Mouse (Mus musculus) MEL (cell line): ENCODE data around the gene Rpl35. TPM values are rescaled to one million over a fixed set of nuclear protein-coding genes. Genes with fewer than 3 reads are reported as not detected.
A peak's percentile ranks its signal among the peaks of the same experiment; 100 is the strongest.

ENCODE experiments used
- DNase-seq: peaks from one replicate; pipeline ENCODE4 v3.0.0; 2011; ENCODE audit warnings: low read depth, low spot score
- H3K27ac ChIP-seq: 2 replicates; pipeline ENCODE4 v1.5.1; 2012; ENCODE audit warnings: low read depth, mild to moderate bottlenecking, control low read depth, low read length, moderate library complexity; ENCODE audit not compliant: control insufficient read depth
- H3K27me3 ChIP-seq, 2 experiments: fragments of 150-350 bp in 1 of 2; sonication (generic) in 1 of 2; 2 replicates each; pipeline ENCODE4 v1.6.1; 2012; ENCODE audit warnings: low read length in 2 of 2, mild to moderate bottlenecking in 2 of 2, improper control_type of control experiment in 1 of 2, moderate library complexity in 1 of 2; ENCODE audit not compliant: insufficient read depth in 2 of 2, control insufficient read depth in 1 of 2
- H3K36me3 ChIP-seq, 2 experiments: 2 replicates each; pipeline ENCODE4 v1.6.1; 2012 to 2014; ENCODE audit warnings: low read length in 2 of 2, improper control_type of control experiment in 1 of 2, inconsistent platforms in 1 of 2, mild to moderate bottlenecking in 1 of 2; ENCODE audit not compliant: insufficient read depth in 2 of 2, control insufficient read depth in 1 of 2
- H3K4me1 ChIP-seq, 2 experiments: fragments of 150-350 bp in 1 of 2; sonication (generic) in 1 of 2; 2 replicates each; pipeline ENCODE4 v1.6.1; 2012; ENCODE audit warnings: low read length in 2 of 2, improper control_type of control experiment in 1 of 2, mild to moderate bottlenecking in 1 of 2; ENCODE audit not compliant: insufficient read depth in 2 of 2, control insufficient read depth in 1 of 2
- H3K4me3 ChIP-seq, 2 experiments: fragments of 150-350 bp in 1 of 2; sonication (generic) in 1 of 2; 2 replicates each; pipeline ENCODE4 v1.5.1; 2012; ENCODE audit warnings: low read depth in 2 of 2, low read length in 2 of 2, mild to moderate bottlenecking in 2 of 2, moderate library complexity in 2 of 2, control low read depth in 1 of 2, improper control_type of control experiment in 1 of 2; ENCODE audit not compliant: control insufficient read depth in 1 of 2, insufficient read depth in 1 of 2
- H3K79me2 ChIP-seq: 2 replicates; pipeline ENCODE4 v1.6.1; 2012; ENCODE audit warnings: mild to moderate bottlenecking, low read length, moderate library complexity; ENCODE audit not compliant: control insufficient read depth, poor library complexity, insufficient read depth
- H3K9ac ChIP-seq: 2 replicates; pipeline ENCODE4 v1.6.1; 2012; ENCODE audit warnings: low read depth, mild to moderate bottlenecking, control low read depth, low read length, moderate library complexity; ENCODE audit not compliant: control insufficient read depth, poor library complexity, severe bottlenecking
- H3K9me3 ChIP-seq: fragments of 150-350 bp; sonication (generic); replicated peaks from 2 replicates; pipeline ENCODE4 v1.6.1; 2012; ENCODE audit warnings: mild to moderate bottlenecking, low read length, improper control_type of control experiment, moderate library complexity; ENCODE audit not compliant: insufficient read depth
- CHD2 ChIP-seq: IDR thresholded peaks from 2 replicates; pipeline ENCODE4 v1.6.1; 2011; ENCODE audit warnings: low read length, improper control_type of control experiment
- CTCF ChIP-seq, 3 experiments: IDR thresholded peaks in 2 of 3; conservative IDR thresholded peaks in 1 of 3; 2 replicates each; pipeline ENCODE4 v1.5.1; 2011 to 2012; ENCODE audit warnings: low read length in 3 of 3, low read depth in 2 of 3, mild to moderate bottlenecking in 2 of 3, improper control_type of control experiment in 1 of 3, inconsistent platforms in 1 of 3, mixed read lengths in 1 of 3, moderate library complexity in 1 of 3; ENCODE audit not compliant: control insufficient read depth in 1 of 3, insufficient read depth in 1 of 3, poor library complexity in 1 of 3, severe bottlenecking in 1 of 3
- EP300 ChIP-seq, 2 experiments: IDR thresholded peaks; 2 replicates each; pipeline ENCODE4 v1.6.1; 2011; ENCODE audit warnings: improper control_type of control experiment in 2 of 2, low read length in 2 of 2, low read depth in 1 of 2, mild to moderate bottlenecking in 1 of 2
- ETS1 ChIP-seq: IDR thresholded peaks from 2 replicates; pipeline ENCODE4 v1.6.1; 2012; ENCODE audit warnings: low read depth, mild to moderate bottlenecking, inconsistent platforms, low read length, improper control_type of control experiment, moderate library complexity
- GABPA ChIP-seq: IDR thresholded peaks from 2 replicates; pipeline ENCODE4 v1.6.1; 2012; ENCODE audit warnings: low read depth, mild to moderate bottlenecking, inconsistent platforms, low read length, improper control_type of control experiment, moderate library complexity
- GATA1 ChIP-seq: IDR thresholded peaks from 2 replicates; pipeline ENCODE4 v1.6.1; 2011; ENCODE audit warnings: low read depth, low read length, improper control_type of control experiment
- HCFC1 ChIP-seq: IDR thresholded peaks from 2 replicates; pipeline ENCODE4 v1.6.1; 2012; ENCODE audit warnings: low read depth, mild to moderate bottlenecking, inconsistent platforms, low read length, improper control_type of control experiment, moderate library complexity
- JUND ChIP-seq: IDR thresholded peaks from 2 replicates; pipeline ENCODE4 v1.6.1; 2011; ENCODE audit warnings: low read depth, mild to moderate bottlenecking, improper control_type of control experiment, low read length
- KAT2A ChIP-seq: conservative IDR thresholded peaks from 2 replicates; pipeline ENCODE4 v1.6.1; 2012; ENCODE audit warnings: low read depth, low read length, improper control_type of control experiment, inconsistent platforms
- MAFK ChIP-seq: IDR thresholded peaks from 2 replicates; pipeline ENCODE4 v1.6.1; 2011; ENCODE audit warnings: low read depth, mild to moderate bottlenecking, low read length, improper control_type of control experiment, borderline replicate concordance
- MAZ ChIP-seq: IDR thresholded peaks from 2 replicates; pipeline ENCODE4 v1.6.1; 2012; ENCODE audit warnings: low read depth, mild to moderate bottlenecking, inconsistent platforms, low read length, improper control_type of control experiment
- MXI1 ChIP-seq: IDR thresholded peaks from 2 replicates; pipeline ENCODE4 v1.6.1; 2011; ENCODE audit warnings: mild to moderate bottlenecking, low read depth, low read length, improper control_type of control experiment
- MYB ChIP-seq: IDR thresholded peaks from 2 replicates; pipeline ENCODE4 v1.6.1; 2011; ENCODE audit warnings: mild to moderate bottlenecking, low read depth, low read length, improper control_type of control experiment
- MYC ChIP-seq: IDR thresholded peaks from 2 replicates; pipeline ENCODE4 v1.6.1; 2011; ENCODE audit warnings: low read depth, mild to moderate bottlenecking, low read length, improper control_type of control experiment, moderate library complexity
- NELFE ChIP-seq: IDR thresholded peaks from 2 replicates; pipeline ENCODE4 v1.6.1; 2011; ENCODE audit warnings: low read depth, low read length, improper control_type of control experiment
- NRF1 ChIP-seq: IDR thresholded peaks from 2 replicates; pipeline ENCODE4 v1.6.1; 2014; ENCODE audit warnings: low read depth, mild to moderate bottlenecking, inconsistent platforms, low read length, improper control_type of control experiment, moderate library complexity; ENCODE audit not compliant: poor library complexity, insufficient read depth, severe bottlenecking
- POLR2A ChIP-seq, 2 experiments: IDR thresholded peaks; 2 replicates each; pipeline ENCODE4 v1.6.1; 2011 to 2012; ENCODE audit warnings: low read length in 2 of 2, mild to moderate bottlenecking in 2 of 2, control low read depth in 1 of 2, improper control_type of control experiment in 1 of 2, low read depth in 1 of 2, moderate library complexity in 1 of 2; ENCODE audit not compliant: control insufficient read depth in 1 of 2, insufficient read depth in 1 of 2, poor library complexity in 1 of 2
- POLR2AphosphoS2 ChIP-seq: IDR thresholded peaks from 2 replicates; pipeline ENCODE4 v1.6.1; 2011; ENCODE audit warnings: low read length, improper control_type of control experiment
- POLR2AphosphoS5 ChIP-seq: IDR thresholded peaks from 2 replicates; pipeline ENCODE4 v1.6.1; 2012; ENCODE audit warnings: low read depth, borderline replicate concordance, mild to moderate bottlenecking, inconsistent platforms, low read length, moderate library complexity, mixed read lengths
- RAD21 ChIP-seq: IDR thresholded peaks from 2 replicates; pipeline ENCODE4 v1.6.1; 2011; ENCODE audit warnings: mild to moderate bottlenecking, low read depth, low read length, improper control_type of control experiment
- RCOR1 ChIP-seq: IDR thresholded peaks from 2 replicates; pipeline ENCODE4 v1.6.1; 2012; ENCODE audit warnings: low read depth, mild to moderate bottlenecking, inconsistent platforms, low read length, improper control_type of control experiment
- SIN3A ChIP-seq: IDR thresholded peaks from 2 replicates; pipeline ENCODE4 v1.6.1; 2012; ENCODE audit warnings: low read length, improper control_type of control experiment, inconsistent platforms
- SMC3 ChIP-seq: IDR thresholded peaks from 2 replicates; pipeline ENCODE4 v1.6.1; 2011; ENCODE audit warnings: low read depth, low read length, improper control_type of control experiment
- TAL1 ChIP-seq: IDR thresholded peaks from 2 replicates; pipeline ENCODE4 v1.6.1; 2012; ENCODE audit warnings: mild to moderate bottlenecking, inconsistent platforms, low read length, moderate library complexity, mixed read lengths
- TCF12 ChIP-seq: IDR thresholded peaks from 2 replicates; pipeline ENCODE4 v1.6.1; 2014; ENCODE audit warnings: low read depth, mild to moderate bottlenecking, inconsistent platforms, low read length, improper control_type of control experiment, moderate library complexity
- UBTF ChIP-seq: IDR thresholded peaks from 2 replicates; pipeline ENCODE4 v1.6.1; 2012; ENCODE audit warnings: low read depth, mild to moderate bottlenecking, inconsistent platforms, low read length, improper control_type of control experiment, moderate library complexity, borderline replicate concordance; ENCODE audit not compliant: insufficient read depth
- USF1 ChIP-seq: IDR thresholded peaks from 2 replicates; pipeline ENCODE4 v1.6.1; 2014; ENCODE audit warnings: low read depth, mild to moderate bottlenecking, inconsistent platforms, low read length, improper control_type of control experiment, moderate library complexity
- USF2 ChIP-seq, 2 experiments: IDR thresholded peaks; 2 replicates each; pipeline ENCODE4 v1.6.1; 2011 to 2012; ENCODE audit warnings: improper control_type of control experiment in 2 of 2, low read length in 2 of 2, borderline replicate concordance in 1 of 2, inconsistent platforms in 1 of 2, low read depth in 1 of 2, mild to moderate bottlenecking in 1 of 2; ENCODE audit not compliant: insufficient read depth in 1 of 2
- ZMIZ1 ChIP-seq: IDR thresholded peaks from 2 replicates; pipeline ENCODE4 v1.6.1; 2012; ENCODE audit warnings: low read depth, mild to moderate bottlenecking, inconsistent platforms, low read length, improper control_type of control experiment, moderate library complexity
- ZNF384 ChIP-seq: IDR thresholded peaks from 2 replicates; pipeline ENCODE4 v1.6.1; 2012; ENCODE audit warnings: low read depth, mild to moderate bottlenecking, inconsistent platforms, low read length, improper control_type of control experiment
- polyA plus RNA-seq, 2 experiments: library from polyadenylated mRNA; stranded (reverse) in 1 of 2; unstranded in 1 of 2; fragments of >175 nt in 1 of 2; fragments of >200 nt in 1 of 2; gene quantifications; 2 replicates each; pipeline versions ENCODE4 v1.2.1 to v1.2.4; 2012; ENCODE audit warnings: low replicate concordance in 2 of 2, low read depth in 1 of 2; ENCODE audit not compliant: insufficient read length in 2 of 2, insufficient read depth in 1 of 2, missing spikeins in 1 of 2
- total RNA-seq: library from RNA; depleted of rRNA; stranded (reverse); fragments of 300-350 nt; gene quantifications from 2 replicates; pipeline ENCODE4 v1.2.3, GENCODE M21; 2012

The Rpl35 gene
- total and polyA plus RNA-seq, 3 experiments = 930 to 1,814 TPM; not detected in 1

GRCm38 (mm10) chr2:38973223-38973622, 32.2 kb downstream of the Rpl35 start:
- Histone ChIP-seq H3K4me1 (peaks cover 4 to 39% of the 10 kb centered on the region in 2 experiments), H3K27ac (no peak overlapping the region), H3K9me3 (no peaks in the 10 kb centered on the region), H3K79me2 (no peaks in the 10 kb centered on the region), H3K27me3 (no peaks in the 10 kb centered on the region), H3K36me3 (peaks cover 0 to 16% of the 10 kb centered on the region in 2 experiments; a peak in 2 of 4 replicates), H3K9ac (no peak overlapping the region), H3K4me3 (no peak overlapping the region)
- no peak for DNase-seq
- peak in 1 of 3 experiments; percentile 7; a peak in 2 of 6 replicates for TF ChIP-seq CTCF (IDR thresholded peaks at IDR 0.05 in 2 of 3, conservative IDR thresholded peaks at IDR 0.05 in 1 of 3; ENCODE audit: control insufficient read depth in 1 of 3, insufficient read depth in 1 of 3, low read depth in 2 of 3, low read length in 3 of 3, poor library complexity in 1 of 3, severe bottlenecking in 1 of 3)
- TF ChIP-seq MAZ = no peak

DNA sequence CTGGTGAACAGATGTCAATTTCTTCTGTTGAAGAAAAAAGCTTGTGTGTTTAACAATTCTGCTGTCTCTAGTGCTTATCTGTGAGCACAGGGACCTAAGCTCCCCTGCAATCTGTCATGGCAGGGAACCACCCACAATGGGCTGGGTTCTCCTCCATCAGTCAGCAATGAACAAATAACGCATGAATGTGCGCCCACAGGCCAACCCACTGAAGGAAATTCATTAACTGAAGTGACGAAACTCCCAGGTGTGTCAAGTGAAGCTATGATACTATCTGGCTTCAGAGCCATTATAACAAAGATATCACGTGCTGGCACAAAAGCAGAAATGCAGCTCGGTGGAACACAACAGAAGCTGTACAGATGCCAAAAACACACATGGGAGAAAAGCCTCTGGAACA, 35.4 kb downstream of the Rpl35 start:
- Histone ChIP-seq H3K27ac (peak overlapping the region; percentile 31), H3K36me3 (peaks cover 0 to 16% of the 10 kb centered on the region in 2 experiments; a peak in 2 of 4 replicates), H3K27me3 (no peaks in the 10 kb centered on the region), H3K79me2 (no peaks in the 10 kb centered on the region), H3K9me3 (no peaks in the 10 kb centered on the region), H3K4me1 (peaks cover 4 to 25% of the 10 kb centered on the region in 2 experiments), H3K4me3 (peak overlapping the region; percentile 5 to 9; a peak in 3 of 4 replicates), H3K9ac (no peak overlapping the region; the same call in 1 of the 2 replicates)
- peak; percentile 86 for DNase-seq
- TF ChIP-seq GABPA = no peak
- no peak for TF ChIP-seq ZMIZ1
- TF ChIP-seq SIN3A = peak; percentile 83; the same call in 1 of the 2 replicates
- TF ChIP-seq CHD2 = no peak; the same call in 1 of the 2 replicates
- peak; percentile 76 for TF ChIP-seq TCF12
- TF ChIP-seq USF2 (IDR thresholded peaks at IDR 0.05; ENCODE audit: borderline replicate concordance in 1 of 2, insufficient read depth in 1 of 2, low read depth in 1 of 2, low read length in 2 of 2) = no peak
- no peak for TF ChIP-seq ZNF384
- no peak for TF ChIP-seq CTCF (IDR thresholded peaks at IDR 0.05 in 2 of 3, conservative IDR thresholded peaks at IDR 0.05 in 1 of 3; ENCODE audit: control insufficient read depth in 1 of 3, insufficient read depth in 1 of 3, low read depth in 2 of 3, low read length in 3 of 3, poor library complexity in 1 of 3, severe bottlenecking in 1 of 3)
- no peak for TF ChIP-seq RAD21
- no peak for TF ChIP-seq UBTF
- TF ChIP-seq MYC = peak; percentile 59
- TF ChIP-seq HCFC1 = peak; percentile 33; the same call in 1 of the 2 replicates
- TF ChIP-seq JUND = no peak
- peak; percentile 79 for TF ChIP-seq MXI1
- TF ChIP-seq MAZ = no peak
- peak; percentile 67 for TF ChIP-seq TAL1
- TF ChIP-seq MAFK = no peak; the same call in 1 of the 2 replicates
- no peak for TF ChIP-seq KAT2A
- no peak for TF ChIP-seq POLR2AphosphoS5
- peak; percentile 60; the same call in 1 of the 2 replicates for TF ChIP-seq RCOR1
- TF ChIP-seq NELFE = 0 out of 2 replicates have a peak, but pooled peaks have one; percentile 22
- TF ChIP-seq ETS1 = peak; percentile 72
- no peak for TF ChIP-seq POLR2A (IDR thresholded peaks at IDR 0.05; ENCODE audit: control insufficient read depth in 1 of 2, insufficient read depth in 1 of 2, low read depth in 1 of 2, low read length in 2 of 2, poor library complexity in 1 of 2)
- TF ChIP-seq SMC3 = no peak; the same call in 1 of the 2 replicates
- TF ChIP-seq GATA1 = peak; percentile 72; the same call in 1 of the 2 replicates
- TF ChIP-seq MYB = no peak
- peak; percentile 81 for TF ChIP-seq USF1
- TF ChIP-seq NRF1 = 0 out of 2 replicates have a peak, but pooled peaks have one; percentile 11
- TF ChIP-seq POLR2AphosphoS2 = no peak
- peak; percentile 73 to 81 for TF ChIP-seq EP300 (IDR thresholded peaks at IDR 0.05; ENCODE audit: low read depth in 1 of 2, low read length in 2 of 2)
